Mouse (Mus musculus) liver, embryonic 12.5 days (tissue): ENCODE data around the gene Mrgprh. TPM values are rescaled to one million over a fixed set of nuclear protein-coding genes. Genes with fewer than 3 reads are reported as not detected.
A peak's percentile ranks its signal among the peaks of the same experiment; 100 is the strongest.

Experiments used
- ATAC-seq: fragments of 200-750 bp; cut with Nextera tagmentation; 2 replicates; pipeline ENCODE4 v1.8.0; 2017; ENCODE audit warnings: moderate number of reproducible peaks, mild to moderate bottlenecking, moderate library complexity
- H3K27ac ChIP-seq: fragments of 300-500 bp; sonication (generic); 2 replicates; pipeline ENCODE4 v1.5.1; 2016; ENCODE audit warnings: mild to moderate bottlenecking
- H3K27me3 ChIP-seq: fragments of 300-500 bp; sonication (generic); replicated peaks from 2 replicates; pipeline ENCODE4 v1.6.1; 2016; ENCODE audit warnings: mild to moderate bottlenecking, moderate library complexity
- H3K36me3 ChIP-seq: fragments of 300-500 bp; sonication (generic); 2 replicates; pipeline ENCODE4 v1.6.1; 2016; ENCODE audit warnings: mild to moderate bottlenecking, moderate library complexity
- H3K4me1 ChIP-seq: fragments of 300-500 bp; sonication (generic); 2 replicates; pipeline ENCODE4 v1.6.1; 2016
- H3K4me2 ChIP-seq: fragments of 300-500 bp; sonication (generic); 2 replicates; pipeline ENCODE4 v1.6.1; 2016; ENCODE audit warnings: mild to moderate bottlenecking, moderate library complexity
- H3K4me3 ChIP-seq: fragments of 300-500 bp; sonication (generic); 2 replicates; pipeline ENCODE4 v1.5.1; 2016; ENCODE audit warnings: mild to moderate bottlenecking, moderate library complexity
- H3K9ac ChIP-seq: fragments of 300-500 bp; sonication (generic); 2 replicates; pipeline ENCODE4 v1.6.1; 2016; ENCODE audit warnings: mild to moderate bottlenecking, moderate library complexity
- H3K9me3 ChIP-seq: fragments of 300-500 bp; sonication (generic); replicated peaks from 2 replicates; pipeline ENCODE4 v1.6.1; 2016; ENCODE audit warnings: mild to moderate bottlenecking, moderate library complexity
- WGBS: fragments of 180-500 bp; shearing (Covaris S2); methylation state at CpG from one replicate; pipeline ENCODE4 v1.1.7; 2016; ENCODE audit not compliant: insufficient replicate concordance; 5-methylcytosine and 5-hydroxymethylcytosine counted together
- microRNA-seq: library from miRNA; unstranded; fragments of <30 nt; microRNA quantifications from one replicate; pipeline ENCODE4, GENCODE M21; 2017
- polyA plus RNA-seq: library from polyadenylated mRNA; unstranded; fragments of >200 nt; fragmentation: Nextera tagmentation; extraction: Ambion mirVana; gene quantifications from 2 replicates; pipeline ENCODE4 v1.2.1, GENCODE M21; 2016

The Mrgprh gene
- polyA plus RNA-seq, 1 experiment from 2014 or later: not detected

- H3K27ac ChIP-seq: 0 out of 2 replicates have a peak overlapping the region, but pooled peaks have one; percentile 4
- H3K4me3 ChIP-seq: no peak overlapping the region
- peaks cover 71% of the 10 kb centered on the region for H3K36me3 ChIP-seq
- H3K9ac ChIP-seq: no peak overlapping the region
- WGBS: 79% methylated on average over 3 of the region's 3 CpGs
- H3K4me2 ChIP-seq: no peak overlapping the region
- H3K27me3 ChIP-seq: no peaks in the 10 kb centered on the region
- peak; percentile 36 for ATAC-seq
- peaks cover 5% of the 10 kb centered on the region; the same call in 1 of the 2 replicates for H3K4me1 ChIP-seq
- H3K9me3 ChIP-seq: no peaks in the 10 kb centered on the region
Measured at GRCm38 (mm10) chr17:12925001-12925400, 49.2 kb downstream of the Mrgprh start.

GRCm38 (mm10) chr17:12925703-12926180 is 49.9 kb downstream of the Mrgprh start:
- no peak for ATAC-seq
- Histone ChIP-seq H3K9ac (no peak overlapping the region), H3K9me3 (no peaks in the 10 kb centered on the region), H3K4me3 (no peak overlapping the region), H3K4me1 (peaks cover 5% of the 10 kb centered on the region; the same call in 1 of the 2 replicates), H3K27ac (0 out of 2 replicates have a peak overlapping the region, but pooled peaks have one; percentile 28), H3K4me2 (no peak overlapping the region), H3K36me3 (peaks cover 64% of the 10 kb centered on the region), H3K27me3 (no peaks in the 10 kb centered on the region)
- 81% methylated on average over 8 of the region's 8 CpGs for WGBS

Small RNA genes lying within 50 kb of the gene (microRNA-seq; reads per million reads assigned to microRNA genes)
- gene Gm24085: not detected

Other genes starting within 250 kb of the Mrgprh start
- not detected in 2 replicates for gene Slc22a1, start 200.2 kb upstream of the Mrgprh start, polyA plus RNA-seq
- gene Igf2r, start 106.4 kb upstream of the Mrgprh start, polyA plus RNA-seq: 24.7 and 25.3 TPM in 2 replicates
- 0.12 and 0.44 TPM in 2 replicates for gene Mas1, start 7.9 kb upstream of the Mrgprh start, polyA plus RNA-seq
- 0.72 and 1.5 TPM in 2 replicates for gene Pnldc1, start 34.2 kb downstream of the Mrgprh start, polyA plus RNA-seq
- gene Tcp1, start 39.7 kb downstream of the Mrgprh start, polyA plus RNA-seq: 404 and 413 TPM in 2 replicates
- 189 and 194 TPM in 2 replicates for gene Mrpl18, start 40.3 kb downstream of the Mrgprh start, polyA plus RNA-seq
- 1.2 and 1.4 TPM in 2 replicates for gene Acat3, start 64.6 kb downstream of the Mrgprh start, polyA plus RNA-seq
- gene Acat2, start 84.7 kb downstream of the Mrgprh start, polyA plus RNA-seq: 99.2 and 103 TPM in 2 replicates
- gene Wtap, start 118.1 kb downstream of the Mrgprh start, polyA plus RNA-seq: 60.6 and 64.4 TPM in 2 replicates
- gene Sod2, start 130.8 kb downstream of the Mrgprh start, polyA plus RNA-seq: 162 TPM in 2 replicates
- gene Gpr31b, start 176.3 kb downstream of the Mrgprh start, polyA plus RNA-seq: not detected in 2 replicates
- gene Tcp10b, start 185.1 kb downstream of the Mrgprh start, polyA plus RNA-seq: 0.10 TPM in 1 of 2 replicates, not detected in the other